Mouse (Mus musculus): ENCODE results near the gene Ttc21a. TPM values are rescaled to one million over a fixed set of nuclear protein-coding genes. Genes with fewer than 3 reads are reported as not detected.
A peak's percentile ranks its signal among the peaks of the same experiment; 100 is the strongest.

Gene Ttc21a
- polyA plus RNA-seq, 1 experiment from 2014 or later: 0.28 TPM

DNA sequence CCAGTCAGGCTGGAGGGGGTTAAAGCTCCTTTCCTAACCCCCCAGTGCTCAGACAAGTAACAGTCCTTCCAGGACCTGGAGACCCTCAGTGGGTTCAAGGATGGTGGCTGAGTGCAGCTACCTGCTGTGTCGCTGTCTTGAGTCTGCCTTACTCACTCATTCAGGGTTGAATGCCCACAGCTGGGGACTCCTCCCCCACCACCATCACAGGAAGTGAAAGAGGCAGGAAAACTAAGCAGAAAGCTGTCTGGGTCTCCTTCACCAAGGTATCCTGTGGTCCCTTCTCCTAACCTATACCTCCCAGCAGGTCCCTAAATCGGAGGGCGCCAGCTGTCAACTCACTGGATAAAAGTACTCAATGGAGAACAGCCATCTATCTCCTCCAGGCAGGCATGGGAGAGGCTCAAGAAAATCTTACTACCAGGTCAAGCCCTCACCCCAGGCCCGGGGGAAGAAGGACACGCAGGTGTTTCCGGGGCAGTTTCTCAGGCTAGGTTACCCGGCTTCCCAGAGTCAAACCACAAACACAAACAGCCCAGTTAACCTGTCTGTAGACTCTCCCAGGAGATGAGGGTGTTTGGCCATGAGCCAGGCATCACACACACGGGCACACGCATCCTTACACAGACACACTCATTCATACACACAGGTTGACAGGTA is 40.9 kb downstream of the Ttc21a start:
- Histone ChIP-seq H3K4me2 (peak overlapping the region; percentile 2; the same call in 1 of the 2 replicates), H3K9ac (0 out of 2 replicates have a peak overlapping the region, but pooled peaks have one; percentile 4)
- 45% methylated on average over 9 of the region's 9 CpGs for WGBS

DNA sequence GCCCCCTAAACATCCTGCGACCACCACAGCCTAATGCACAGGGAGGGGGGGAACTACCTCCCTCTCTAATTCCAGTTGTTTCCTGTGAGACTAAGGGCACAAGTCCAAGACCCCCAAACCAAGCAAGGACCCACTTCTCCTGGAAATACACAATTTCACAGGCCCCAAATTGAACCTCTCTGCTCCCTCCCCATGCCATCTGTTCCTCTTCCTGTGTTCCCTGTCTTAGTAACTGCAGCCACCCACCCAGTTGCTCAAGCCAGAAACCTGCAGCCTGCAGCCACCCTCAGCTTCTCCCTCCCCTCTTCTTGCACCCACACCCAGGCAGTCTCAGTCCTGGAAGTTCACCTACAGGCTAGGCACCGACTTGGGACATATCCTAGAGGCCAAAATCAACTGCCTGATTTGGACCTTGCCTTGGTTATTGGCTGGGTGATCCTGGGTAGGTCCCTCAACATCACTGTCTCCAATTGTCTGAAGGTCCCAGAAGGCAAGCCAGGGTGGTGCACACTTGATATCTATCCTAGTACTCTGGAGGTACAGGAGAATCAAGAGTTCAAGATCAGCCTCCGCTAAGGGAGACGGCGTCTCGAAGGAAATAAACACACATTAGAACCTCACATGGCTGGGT is 41.5 kb downstream of the Ttc21a start:
- H3K27me3 ChIP-seq: no peaks in the 10 kb centered on the region
- H3K9ac ChIP-seq: 0 out of 2 replicates have a peak overlapping the region, but pooled peaks have one; percentile 11
- ATAC-seq (ENCODE audit: insufficient number of reproducible peaks, insufficient read depth, low FRiP score, low TSS enrichment, low read depth): no peak
- H3K9me3 ChIP-seq: no peaks in the 10 kb centered on the region
- WGBS: 83% methylated on average over 6 of the region's 6 CpGs
- H3K36me3 ChIP-seq: peaks cover 8% of the 10 kb centered on the region
- H3K4me2 ChIP-seq: no peak overlapping the region
- H3K27ac ChIP-seq: no peak overlapping the region
- H3K4me3 ChIP-seq: no peak overlapping the region
- peaks cover 60% of the 10 kb centered on the region for H3K4me1 ChIP-seq

More for the DNA sequence above, 40.9 kb downstream of the Ttc21a start:
- H3K4me1 ChIP-seq: peaks cover 60% of the 10 kb centered on the region
- H3K27me3 ChIP-seq: no peaks in the 10 kb centered on the region
- no peak overlapping the region for H3K4me3 ChIP-seq
- H3K27ac ChIP-seq: no peak overlapping the region
- no peak for ATAC-seq (ENCODE audit: insufficient number of reproducible peaks, insufficient read depth, low FRiP score, low TSS enrichment, low read depth)
- peaks cover 14% of the 10 kb centered on the region for H3K36me3 ChIP-seq
- H3K9me3 ChIP-seq: no peaks in the 10 kb centered on the region

DNA sequence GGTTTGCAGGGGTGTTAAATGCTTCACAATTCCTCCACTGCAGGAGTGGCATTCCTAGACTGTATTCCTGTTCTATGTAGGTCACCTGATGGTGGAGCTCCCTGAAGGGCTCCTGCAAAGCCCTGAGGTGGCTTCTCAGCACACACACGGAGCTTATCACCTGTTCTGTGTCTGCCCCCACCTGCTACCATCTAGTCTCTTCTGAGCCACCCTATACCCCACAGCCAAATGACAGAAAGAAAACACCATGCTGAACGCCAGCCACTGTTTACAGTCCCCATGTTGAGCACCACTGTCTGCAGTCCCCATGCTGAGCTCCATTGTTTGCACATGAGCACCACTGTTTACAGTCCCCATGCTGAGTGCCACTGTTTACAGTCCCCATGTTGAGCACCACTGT is 42.3 kb downstream of the Ttc21a start:
- no peaks in the 10 kb centered on the region for H3K9me3 ChIP-seq
- H3K4me2 ChIP-seq: no peak overlapping the region
- 46% methylated on average over 2 of the region's 2 CpGs for WGBS
- no peak overlapping the region for H3K4me3 ChIP-seq
- no peak overlapping the region for H3K9ac ChIP-seq
- no peaks in the 10 kb centered on the region for H3K27me3 ChIP-seq
- no peak for ATAC-seq (ENCODE audit: insufficient number of reproducible peaks, insufficient read depth, low FRiP score, low TSS enrichment, low read depth)
- no peak overlapping the region for H3K27ac ChIP-seq
- no peaks in the 10 kb centered on the region for H3K36me3 ChIP-seq
- H3K4me1 ChIP-seq: peaks cover 66% of the 10 kb centered on the region

DNA sequence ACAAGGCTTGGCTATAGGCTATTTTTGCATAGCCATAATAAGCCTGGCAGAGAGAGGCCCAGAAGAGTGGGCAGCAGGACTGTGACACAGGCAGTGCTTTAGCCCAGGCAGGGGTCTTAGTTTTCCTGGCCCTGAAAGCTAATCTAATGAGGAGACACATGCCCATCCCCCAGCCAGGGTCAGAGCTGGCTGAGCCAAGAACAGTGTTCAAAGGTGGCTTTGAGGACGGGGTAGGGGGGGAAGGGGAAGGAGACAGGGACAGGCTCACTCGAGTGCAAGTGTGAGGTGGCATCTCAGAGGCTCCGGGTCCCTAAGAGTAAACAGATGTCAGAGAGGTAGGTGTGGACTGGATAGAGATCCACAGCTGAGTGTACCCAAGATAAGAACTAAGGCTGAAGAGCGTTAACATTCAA is 43.4 kb downstream of the Ttc21a start:
- H3K27ac ChIP-seq: peak overlapping the region; percentile 91
- peak overlapping the region; percentile 65 for H3K4me3 ChIP-seq
- no peaks in the 10 kb centered on the region for H3K36me3 ChIP-seq
- H3K4me2 ChIP-seq: peak overlapping the region; percentile 99
- no peak for ATAC-seq (ENCODE audit: insufficient number of reproducible peaks, insufficient read depth, low FRiP score, low TSS enrichment, low read depth)
- H3K27me3 ChIP-seq: no peaks in the 10 kb centered on the region
- H3K9me3 ChIP-seq: no peaks in the 10 kb centered on the region
- H3K9ac ChIP-seq: peak overlapping the region; percentile 65
- 4% methylated on average over 4 of the region's 4 CpGs for WGBS
- H3K4me1 ChIP-seq: peaks cover 68% of the 10 kb centered on the region

DNA sequence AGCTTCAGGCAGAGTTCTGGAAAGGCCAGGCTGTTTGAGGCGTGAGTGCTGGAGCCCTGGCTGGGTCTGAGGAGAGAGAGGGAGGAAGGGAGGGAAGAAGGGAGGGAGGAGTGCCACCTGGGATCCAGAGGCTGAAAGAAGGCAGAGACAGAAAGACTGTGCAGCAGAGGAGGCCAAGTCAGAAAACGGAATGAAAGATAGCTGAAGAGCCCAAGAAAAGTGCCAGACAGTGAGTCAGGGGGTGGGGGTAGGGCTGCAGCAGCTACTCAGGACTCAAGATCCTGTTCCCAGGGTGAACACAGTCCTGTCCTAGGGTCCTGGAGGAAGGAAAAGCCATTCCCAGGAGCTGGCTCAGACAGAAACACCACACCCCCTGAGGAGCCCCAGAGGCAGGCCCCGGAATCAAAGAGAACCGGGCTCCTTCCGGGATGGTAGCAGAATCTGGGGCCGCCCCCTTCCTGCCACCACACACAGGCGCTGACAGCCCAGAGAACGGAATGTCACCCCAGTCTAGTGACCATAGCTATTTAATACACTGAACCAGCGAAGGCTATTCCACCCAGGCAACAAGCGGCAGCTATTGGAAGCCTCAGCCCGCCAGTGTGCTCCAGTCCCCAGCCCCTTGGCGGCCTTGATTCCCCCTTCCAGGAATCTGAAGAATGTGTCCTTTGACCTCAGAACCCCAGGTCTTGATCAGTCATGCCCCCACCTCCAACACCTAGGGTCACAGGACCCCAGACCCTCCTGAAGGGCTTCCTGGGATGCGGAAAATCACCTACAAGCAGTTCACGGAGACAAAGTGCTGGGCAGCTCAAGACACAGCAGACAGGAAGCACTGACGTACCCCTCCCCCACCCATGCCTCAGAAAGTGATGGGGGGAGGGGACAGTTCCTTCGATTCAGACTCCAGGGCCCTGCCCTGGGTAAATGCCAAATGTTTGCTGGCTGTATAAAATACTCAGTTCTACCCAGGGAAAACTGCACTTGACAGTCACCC is 44.1 kb downstream of the Ttc21a start:
- Histone ChIP-seq H3K27ac (peak overlapping the region; percentile 91), H3K4me2 (peak overlapping the region; percentile 99), H3K9ac (peak overlapping the region; percentile 65), H3K27me3 (no peaks in the 10 kb centered on the region), H3K9me3 (no peaks in the 10 kb centered on the region), H3K36me3 (no peaks in the 10 kb centered on the region), H3K4me3 (peak overlapping the region; percentile 65), H3K4me1 (peaks cover 72% of the 10 kb centered on the region)
- 2% methylated on average over 16 of the region's 16 CpGs for WGBS
- ATAC-seq (ENCODE audit: insufficient number of reproducible peaks, insufficient read depth, low FRiP score, low TSS enrichment, low read depth): 0 out of 2 replicates have a peak, but pooled peaks have one; percentile 23

DNA sequence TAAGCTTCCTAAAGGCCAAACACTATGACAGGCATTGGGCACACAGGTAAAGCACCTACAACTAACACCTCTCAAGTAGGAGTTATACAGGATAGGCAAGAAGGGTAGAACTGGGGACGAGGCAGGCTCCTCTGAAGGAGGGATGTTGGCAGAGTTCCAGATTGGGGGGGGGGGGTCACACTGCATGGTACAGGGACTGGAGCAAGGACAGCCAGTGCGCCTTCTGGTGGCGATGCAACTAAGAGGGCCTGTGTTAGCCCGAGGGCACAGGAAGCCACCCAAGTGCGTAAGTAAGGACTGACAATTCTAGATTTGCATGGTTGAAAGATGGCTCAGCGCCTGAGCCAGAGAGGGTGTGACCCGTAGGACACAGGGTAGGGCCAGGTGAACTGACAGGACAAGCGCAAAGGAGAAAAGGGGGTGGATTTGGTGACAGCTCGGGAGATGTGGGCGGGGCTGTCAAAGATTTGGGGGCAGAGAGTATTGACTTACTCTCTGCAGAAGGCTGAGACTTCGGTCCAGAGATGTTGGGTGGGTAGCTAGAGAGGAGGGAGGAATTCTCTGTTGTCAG is 44.9 kb downstream of the Ttc21a start:
- Histone ChIP-seq H3K9ac (peak overlapping the region; percentile 77), H3K4me2 (peak overlapping the region; percentile 99), H3K27me3 (no peaks in the 10 kb centered on the region), H3K4me1 (peaks cover 64% of the 10 kb centered on the region), H3K36me3 (no peaks in the 10 kb centered on the region), H3K27ac (peak overlapping the region; percentile 91), H3K9me3 (no peaks in the 10 kb centered on the region), H3K4me3 (peak overlapping the region; percentile 65)
- WGBS: 2% methylated on average over 11 of the region's 11 CpGs
- 0 out of 2 replicates have a peak, but pooled peaks have one; percentile 28 for ATAC-seq (ENCODE audit: insufficient number of reproducible peaks, insufficient read depth, low FRiP score, low TSS enrichment, low read depth)

DNA sequence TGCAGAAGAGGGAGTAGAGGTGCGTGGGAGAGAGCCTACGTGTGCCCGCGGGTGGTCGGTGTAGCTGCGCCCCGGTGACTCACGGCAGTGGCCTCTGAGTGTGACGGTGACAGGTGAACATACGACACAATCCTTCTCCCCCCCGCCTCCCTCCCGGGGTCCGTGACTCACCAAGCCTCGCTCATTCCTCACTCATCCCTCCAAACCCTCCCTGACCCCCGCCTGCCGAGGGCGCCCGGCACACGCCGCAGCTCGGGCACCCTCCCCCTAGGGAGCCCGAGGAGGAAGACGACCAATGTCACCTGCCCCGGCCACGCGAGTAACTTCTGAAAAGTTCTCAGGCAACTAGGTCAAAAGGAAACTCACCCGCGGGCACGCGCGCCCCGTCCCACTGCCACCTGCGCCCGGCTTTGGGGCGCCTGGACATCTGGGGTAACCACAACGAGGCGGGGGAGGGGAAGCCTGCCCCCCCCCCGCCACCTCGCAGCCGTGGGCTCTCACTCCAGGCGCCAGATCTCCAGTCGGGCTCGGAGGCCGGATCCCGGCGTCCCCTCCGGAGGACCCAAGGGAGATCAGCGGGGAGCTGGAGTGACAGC is 45.6 kb downstream of the Ttc21a start:
- Histone ChIP-seq H3K36me3 (no peaks in the 10 kb centered on the region), H3K4me3 (peak overlapping the region; percentile 65), H3K4me1 (peaks cover 57% of the 10 kb centered on the region), H3K27ac (peak overlapping the region; percentile 91), H3K9ac (peak overlapping the region; percentile 77), H3K27me3 (no peaks in the 10 kb centered on the region), H3K9me3 (no peaks in the 10 kb centered on the region), H3K4me2 (peak overlapping the region; percentile 99)
- peak; percentile 0; the same call in 1 of the 2 replicates for ATAC-seq (ENCODE audit: insufficient number of reproducible peaks, insufficient read depth, low FRiP score, low TSS enrichment, low read depth)
- whole genome bisulfite sequencing: under 1% methylated on average over 42 of the region's 48 CpGs

DNA sequence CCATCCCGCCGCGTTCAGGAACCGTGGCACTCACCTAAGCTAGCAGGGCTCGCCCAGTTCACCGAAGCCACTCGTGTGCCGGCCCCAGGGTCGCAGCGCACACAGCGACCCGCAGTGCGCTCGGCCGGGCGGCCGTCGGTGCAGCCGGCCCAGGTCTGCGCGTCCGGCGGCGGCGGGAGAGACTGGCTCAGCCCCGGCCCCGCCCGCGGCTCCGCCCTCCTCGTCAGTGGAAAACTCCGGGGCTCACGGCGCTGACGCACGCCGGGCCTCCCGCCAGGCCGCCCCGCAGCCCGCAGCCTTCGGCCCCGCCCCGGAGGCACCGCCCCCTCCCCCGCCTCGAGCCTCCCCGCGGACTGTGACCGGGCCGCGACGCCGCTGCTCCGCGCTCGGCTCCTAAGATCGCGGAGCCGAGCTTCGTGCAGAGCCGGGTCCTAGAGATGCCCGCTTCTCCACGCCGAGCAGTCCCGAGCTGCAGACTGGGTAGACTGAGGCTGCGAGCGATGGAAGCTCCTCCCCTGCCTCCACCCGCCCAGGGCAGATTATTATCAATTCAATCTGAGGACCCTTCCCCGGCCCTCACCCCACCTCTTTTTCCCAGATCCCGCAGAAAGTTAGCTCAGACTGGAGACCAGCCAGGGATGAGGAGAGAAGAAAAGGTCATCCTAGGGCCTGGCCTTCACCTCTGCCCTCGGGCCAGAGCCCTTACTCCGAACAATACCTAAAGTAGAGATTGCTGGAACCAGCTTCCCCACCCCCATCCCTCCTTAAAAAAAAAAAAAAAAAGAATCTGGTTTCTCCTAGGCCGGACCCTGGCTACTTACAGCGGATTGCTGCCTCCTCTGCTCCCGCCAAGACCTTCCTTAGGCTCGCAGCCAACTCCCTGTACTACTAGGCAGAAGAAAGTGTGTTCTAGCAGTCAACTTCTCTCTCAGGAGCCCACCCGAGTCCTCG is 46.5 kb downstream of the Ttc21a start:
- Histone ChIP-seq H3K9ac (peak overlapping the region; percentile 77), H3K4me1 (peaks cover 49% of the 10 kb centered on the region), H3K4me2 (peak overlapping the region; percentile 99), H3K9me3 (no peaks in the 10 kb centered on the region), H3K4me3 (peak overlapping the region; percentile 65), H3K27ac (peak overlapping the region; percentile 76), H3K36me3 (no peaks in the 10 kb centered on the region), H3K27me3 (no peaks in the 10 kb centered on the region)
- ATAC-seq (ENCODE audit: insufficient number of reproducible peaks, insufficient read depth, low FRiP score, low TSS enrichment, low read depth): peak; percentile 74
- 1% methylated on average over 70 of the region's 79 CpGs for WGBS

DNA sequence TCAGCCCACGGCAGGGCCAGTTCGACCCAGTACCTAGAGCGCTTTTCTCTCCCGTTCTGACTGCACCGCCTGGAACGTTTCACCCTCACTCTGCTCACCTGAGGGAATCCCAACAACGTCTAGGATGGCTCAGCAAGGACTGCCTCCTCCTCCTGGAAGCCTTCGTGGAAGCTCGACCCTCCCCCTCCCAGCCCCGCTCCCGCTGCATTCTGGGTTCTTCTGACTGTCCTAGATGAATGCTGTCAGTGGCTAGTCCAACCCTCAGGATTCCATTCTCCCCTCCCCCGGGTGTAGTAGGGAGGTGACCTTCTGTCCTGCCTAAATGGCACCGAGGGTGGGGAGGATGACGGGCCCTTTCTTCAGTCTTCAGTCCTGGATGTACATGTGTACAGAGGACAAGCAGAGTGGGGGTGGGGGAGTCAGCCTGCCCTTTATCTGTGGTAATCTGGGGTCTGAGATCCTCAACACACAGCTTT is 47.2 kb downstream of the Ttc21a start, which contains the start of gene Csrnp1:
Gene Csrnp1, minus strand, starts transcription at position 123 of the 476 bp plus-strand sequence.
- peaks cover 45% of the 10 kb centered on the region for H3K4me1 ChIP-seq
- no peak for ATAC-seq (ENCODE audit: insufficient number of reproducible peaks, insufficient read depth, low FRiP score, low TSS enrichment, low read depth)
- 11% methylated on average over 14 of the region's 14 CpGs for WGBS
- peak within 1 kb of the TSS; percentile 76 for H3K27ac ChIP-seq
- H3K36me3 ChIP-seq: no peaks in the 10 kb centered on the region
- no peaks in the 10 kb centered on the region for H3K27me3 ChIP-seq
- no peaks in the 10 kb centered on the region for H3K9me3 ChIP-seq
- H3K4me2 ChIP-seq: peak within 1 kb of the TSS; percentile 99
- peak within 1 kb of the TSS; percentile 65 for H3K4me3 ChIP-seq
- H3K9ac ChIP-seq: peak within 1 kb of the TSS; percentile 77

Data from embryonic facial prominence, embryonic 13.5 days (tissue).